Mouse (Mus musculus): ENCODE measurements around the gene Frmd4a.

- TF ChIP-seq GATA1 (IDR thresholded peaks at IDR 0.05; ENCODE audit: borderline replicate concordance, low read length) (no peak), FLI1 (IDR thresholded peaks at IDR 0.05; ENCODE audit: low read length) (no peak)
Observed at GRCm38 (mm10) chr2:4299593-4299992, 282.1 kb downstream of the Frmd4a start.
